Mouse (Mus musculus): ENCODE measurements around the gene Inhbe. TPM values are rescaled to one million over a fixed set of nuclear protein-coding genes. Genes with fewer than 3 reads are reported as not detected.
"Not testable (repeated sequence)": the region's sequence is repeated elsewhere in the genome, so short reads cannot be mapped to it uniquely, and the experiment has no call there.

The Inhbe gene
- polyA plus RNA-seq, 1 experiment from 2014 or later: 0.03 TPM

DNA sequence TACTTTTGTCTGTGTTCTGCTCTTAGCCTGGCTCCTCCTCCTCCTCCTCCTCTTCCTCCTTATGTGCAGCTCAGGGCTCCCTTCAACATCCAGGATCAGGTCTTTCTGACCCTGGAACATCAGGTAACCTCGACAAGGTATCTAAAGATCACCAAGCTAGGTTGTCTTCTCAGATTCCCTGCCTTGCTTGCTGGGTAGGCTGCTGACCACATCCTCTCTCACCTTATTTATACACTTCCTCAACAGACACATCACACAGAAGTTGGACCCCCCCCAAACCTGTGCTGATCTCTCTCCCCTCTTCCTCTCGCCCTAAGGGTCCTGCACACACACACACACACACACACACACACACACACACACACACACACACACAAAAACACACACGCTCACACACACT, 32.6 kb downstream of the Inhbe start, which contains the start of gene Arhgap9:
Arhgap9 (plus strand) TSS at position 344 of the 400 bp plus-strand sequence.
- 73% methylated on average over 3 of the region's 3 CpGs for WGBS
- peaks cover 52% of the 10 kb centered on the region for H3K27me3 ChIP-seq
- no peak within 1 kb of the TSS; the same call in 1 of the 2 replicates for H3K4me2 ChIP-seq

DNA sequence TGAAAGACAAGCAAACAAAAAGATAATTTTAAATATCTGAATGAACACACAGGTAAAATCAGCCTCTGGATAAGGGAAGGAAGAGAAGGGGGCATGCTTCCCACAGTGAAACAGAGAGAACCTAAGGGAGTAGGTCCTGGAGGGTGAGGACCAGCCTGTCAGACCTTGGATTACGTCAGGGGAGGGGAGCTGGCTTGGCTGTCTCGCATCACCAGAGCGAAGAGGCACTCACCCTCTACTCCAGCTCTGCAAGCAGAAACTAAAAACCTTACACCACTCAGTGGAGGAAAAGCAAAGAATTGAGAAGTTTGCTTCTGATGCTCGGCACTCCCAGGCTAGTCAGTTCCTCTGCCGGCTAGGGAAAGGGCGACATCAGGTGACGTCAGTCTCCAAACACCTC, 34.2 kb downstream of the Inhbe start:
- 66% methylated on average over 7 of the region's 7 CpGs for WGBS
- Histone ChIP-seq H3K9me3 (replicated peaks) (no peaks in the 10 kb centered on the region), H3K4me1 (replicated peaks) (no peaks in the 10 kb centered on the region), H3K9ac (no peak overlapping the region), H3K27me3 (peaks cover 35% of the 10 kb centered on the region), H3K4me3 (no peak overlapping the region), H3K27ac (no peak overlapping the region), H3K4me2 (no peak overlapping the region), H3K36me3 (no peaks in the 10 kb centered on the region)
- ATAC-seq (replicated peaks; ENCODE audit: insufficient number of reproducible peaks, insufficient read depth, low FRiP score, low read depth): no peak

More for the DNA sequence above, 32.6 kb downstream of the Inhbe start, which contains the start of gene Arhgap9:
- no peak within 1 kb of the TSS for H3K4me3 ChIP-seq
- no peak within 1 kb of the TSS for H3K27ac ChIP-seq
- H3K9ac ChIP-seq: no peak within 1 kb of the TSS
- ATAC-seq (replicated peaks; ENCODE audit: insufficient number of reproducible peaks, insufficient read depth, low FRiP score, low read depth): no peak
- no peaks in the 10 kb centered on the region for H3K9me3 ChIP-seq (replicated peaks)
- peaks cover 12% of the 10 kb centered on the region for H3K4me1 ChIP-seq (replicated peaks)
- no peaks in the 10 kb centered on the region for H3K36me3 ChIP-seq

DNA sequence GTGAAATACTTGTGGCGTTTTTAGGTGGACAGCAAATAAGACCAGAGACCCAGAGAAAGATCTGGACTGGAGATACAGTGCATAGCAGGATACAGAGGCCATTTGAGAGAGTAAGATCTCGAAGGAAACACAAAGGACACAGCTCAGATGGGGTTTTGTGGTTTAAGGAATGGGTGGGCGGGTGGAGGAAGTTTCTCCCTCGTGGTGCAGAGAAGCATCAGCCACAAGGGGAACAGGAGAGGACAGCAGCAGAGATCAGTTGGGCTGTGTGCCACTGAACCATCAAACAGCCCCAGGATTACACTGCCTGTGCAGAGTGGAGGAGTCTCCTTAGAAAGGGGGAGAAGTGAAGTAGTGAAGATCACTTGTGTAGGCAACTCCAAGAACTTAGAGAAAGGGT, 36.2 kb downstream of the Inhbe start:
- Histone ChIP-seq H3K4me1 (replicated peaks) (0 out of 2 replicates have a peak, but pooled peaks cover under 1% of the 10 kb centered on the region), H3K27me3 (peaks cover 17% of the 10 kb centered on the region), H3K4me3 (no peak overlapping the region), H3K36me3 (no peaks in the 10 kb centered on the region), H3K9ac (no peak overlapping the region), H3K4me2 (no peak overlapping the region), H3K27ac (no peak overlapping the region), H3K9me3 (replicated peaks) (no peaks in the 10 kb centered on the region)
- WGBS: 29% methylated on average over 4 of the region's 4 CpGs
- ATAC-seq (replicated peaks; ENCODE audit: insufficient number of reproducible peaks, insufficient read depth, low FRiP score, low read depth): no peak

DNA sequence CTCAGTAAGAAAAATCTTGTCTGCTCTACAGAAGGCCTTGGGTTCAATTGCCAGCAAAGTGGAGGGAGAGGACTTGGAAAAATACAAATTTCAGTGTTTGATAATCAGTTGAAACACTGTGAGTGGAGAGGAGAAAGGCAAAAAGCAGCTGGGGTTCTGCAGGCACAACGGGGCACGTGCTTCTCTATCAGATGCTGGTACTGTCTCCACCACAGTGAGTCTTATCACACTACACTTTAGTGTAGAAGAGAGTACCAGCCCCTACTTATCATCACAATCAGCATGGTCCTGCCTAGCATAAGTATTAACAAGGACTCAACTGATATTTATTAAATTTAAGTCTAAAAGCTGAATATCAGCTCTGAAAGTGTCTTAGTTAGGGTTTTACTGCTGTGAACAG, 36.9 kb downstream of the Inhbe start:
- no peak overlapping the region for H3K27ac ChIP-seq
- H3K4me3 ChIP-seq: no peak overlapping the region
- H3K9ac ChIP-seq: no peak overlapping the region
- 0 out of 2 replicates have a peak, but pooled peaks cover 10% of the 10 kb centered on the region for H3K27me3 ChIP-seq
- no peaks in the 10 kb centered on the region for H3K9me3 ChIP-seq (replicated peaks)
- no peak overlapping the region for H3K4me2 ChIP-seq
- H3K36me3 ChIP-seq: no peaks in the 10 kb centered on the region
- H3K4me1 ChIP-seq (replicated peaks): peaks cover 8% of the 10 kb centered on the region
- no peak for ATAC-seq (replicated peaks; ENCODE audit: insufficient number of reproducible peaks, insufficient read depth, low FRiP score, low read depth)
- WGBS: 53% methylated on average over 2 of the region's 2 CpGs

DNA sequence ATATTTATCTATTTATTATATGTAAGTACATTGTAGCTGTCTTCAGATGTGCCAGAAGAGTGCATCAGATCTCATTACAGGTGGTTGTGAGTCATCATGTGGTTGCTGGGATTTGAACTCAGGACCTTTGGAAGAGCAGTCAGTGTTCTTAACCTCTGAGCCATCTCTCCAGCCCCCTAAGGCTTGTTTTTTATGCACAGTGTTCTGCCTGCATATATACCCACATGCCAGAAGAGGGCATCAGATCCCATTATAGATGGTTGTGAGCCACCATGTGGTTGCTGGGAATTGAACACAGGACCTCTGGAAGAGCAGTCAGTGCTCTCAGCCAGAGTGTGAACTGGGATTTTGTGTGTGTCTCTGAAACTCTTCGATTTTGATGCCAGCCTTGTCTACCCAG, 39.3 kb downstream of the Inhbe start:
- H3K36me3 ChIP-seq: not testable (repeated sequence)

DNA sequence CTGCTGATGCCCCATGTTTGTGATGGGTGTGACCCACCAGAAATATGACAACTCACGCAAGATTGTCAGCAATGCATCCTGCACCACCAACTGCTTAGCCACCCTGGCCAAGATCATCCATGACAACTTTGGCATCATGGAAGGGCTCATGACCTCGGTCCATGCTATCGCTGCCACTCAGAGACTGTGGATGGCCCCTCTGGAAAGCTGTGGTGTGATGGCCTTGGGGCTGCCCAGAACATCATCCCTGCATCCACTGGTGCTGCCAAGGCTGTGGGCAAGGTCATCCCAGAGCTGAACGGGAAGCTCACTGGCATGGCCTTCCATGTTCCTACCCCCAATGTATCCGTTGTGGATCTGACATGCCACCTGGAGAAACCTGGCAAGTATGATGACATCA, 40.7 kb downstream of the Inhbe start:
- H3K4me2 ChIP-seq; H3K27ac ChIP-seq; H3K27me3 ChIP-seq; H3K9ac ChIP-seq; H3K4me3 ChIP-seq; H3K36me3 ChIP-seq; H3K9me3 ChIP-seq (replicated peaks); ATAC-seq (replicated peaks; ENCODE audit: insufficient number of reproducible peaks, insufficient read depth, low FRiP score, low read depth): not testable (repeated sequence)
- peaks cover 19% of the 10 kb centered on the region for H3K4me1 ChIP-seq (replicated peaks)
- WGBS: 88% methylated on average over 5 of the region's 5 CpGs

More for the DNA sequence above, 39.3 kb downstream of the Inhbe start:
- not testable (repeated sequence) for H3K9ac ChIP-seq; H3K27ac ChIP-seq; H3K9me3 ChIP-seq (replicated peaks); ATAC-seq (replicated peaks; ENCODE audit: insufficient number of reproducible peaks, insufficient read depth, low FRiP score, low read depth); H3K27me3 ChIP-seq; H3K4me3 ChIP-seq; H3K4me2 ChIP-seq
- 69% methylated on average over 1 of the region's 1 CpGs for WGBS
- peaks cover 19% of the 10 kb centered on the region for H3K4me1 ChIP-seq (replicated peaks)

DNA sequence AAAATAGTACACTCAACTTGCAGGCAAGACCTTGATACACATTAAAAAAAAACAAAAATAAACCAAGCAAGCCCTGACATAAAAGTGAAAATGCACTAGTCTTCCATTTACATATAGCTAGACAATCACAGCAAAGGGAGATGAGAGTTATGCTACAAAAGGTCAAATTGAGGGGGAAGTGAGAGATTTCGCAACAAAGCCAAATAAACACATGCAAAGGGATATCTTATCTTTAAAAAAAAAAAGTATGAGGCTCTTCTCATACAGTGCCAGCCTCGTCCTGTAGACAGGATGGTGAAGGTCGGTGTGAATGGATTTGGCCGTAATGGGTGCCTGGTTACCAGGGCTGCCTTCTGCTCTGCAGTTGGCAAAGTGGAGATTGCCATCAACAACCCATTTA, 41.4 kb downstream of the Inhbe start:
- Histone ChIP-seq H3K9ac (no peak overlapping the region), H3K9me3 (replicated peaks) (no peaks in the 10 kb centered on the region), H3K4me3 (no peak overlapping the region), H3K4me2 (peak overlapping the region; percentile 79; the same call in 1 of the 2 replicates), H3K27me3 (no peaks in the 10 kb centered on the region), H3K27ac (no peak overlapping the region), H3K4me1 (replicated peaks) (peaks cover 19% of the 10 kb centered on the region), H3K36me3 (peaks cover 14% of the 10 kb centered on the region)
- 58% methylated on average over 4 of the region's 4 CpGs for whole genome bisulfite sequencing
- no peak for ATAC-seq (replicated peaks; ENCODE audit: insufficient number of reproducible peaks, insufficient read depth, low FRiP score, low read depth)

DNA sequence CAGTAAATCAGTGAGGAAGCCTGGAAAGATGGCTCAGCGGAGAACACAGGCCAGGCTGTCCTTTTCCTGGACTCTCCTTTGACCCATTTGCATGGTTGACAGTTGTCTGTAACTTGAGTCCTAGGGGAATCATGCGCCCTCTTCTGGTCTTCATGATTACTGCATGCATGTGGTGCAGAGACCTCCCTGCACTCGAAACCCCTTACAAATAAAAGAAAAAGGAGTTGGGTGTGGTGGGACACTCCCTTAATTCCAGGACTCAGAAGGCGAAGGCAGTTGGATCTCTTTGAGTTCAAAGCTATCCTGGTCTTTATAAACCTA, 41.9 kb downstream of the Inhbe start:
- 1% methylated on average over 4 of the region's 4 CpGs for WGBS
- ATAC-seq (replicated peaks; ENCODE audit: insufficient number of reproducible peaks, insufficient read depth, low FRiP score, low read depth): peak; percentile 45

DNA sequence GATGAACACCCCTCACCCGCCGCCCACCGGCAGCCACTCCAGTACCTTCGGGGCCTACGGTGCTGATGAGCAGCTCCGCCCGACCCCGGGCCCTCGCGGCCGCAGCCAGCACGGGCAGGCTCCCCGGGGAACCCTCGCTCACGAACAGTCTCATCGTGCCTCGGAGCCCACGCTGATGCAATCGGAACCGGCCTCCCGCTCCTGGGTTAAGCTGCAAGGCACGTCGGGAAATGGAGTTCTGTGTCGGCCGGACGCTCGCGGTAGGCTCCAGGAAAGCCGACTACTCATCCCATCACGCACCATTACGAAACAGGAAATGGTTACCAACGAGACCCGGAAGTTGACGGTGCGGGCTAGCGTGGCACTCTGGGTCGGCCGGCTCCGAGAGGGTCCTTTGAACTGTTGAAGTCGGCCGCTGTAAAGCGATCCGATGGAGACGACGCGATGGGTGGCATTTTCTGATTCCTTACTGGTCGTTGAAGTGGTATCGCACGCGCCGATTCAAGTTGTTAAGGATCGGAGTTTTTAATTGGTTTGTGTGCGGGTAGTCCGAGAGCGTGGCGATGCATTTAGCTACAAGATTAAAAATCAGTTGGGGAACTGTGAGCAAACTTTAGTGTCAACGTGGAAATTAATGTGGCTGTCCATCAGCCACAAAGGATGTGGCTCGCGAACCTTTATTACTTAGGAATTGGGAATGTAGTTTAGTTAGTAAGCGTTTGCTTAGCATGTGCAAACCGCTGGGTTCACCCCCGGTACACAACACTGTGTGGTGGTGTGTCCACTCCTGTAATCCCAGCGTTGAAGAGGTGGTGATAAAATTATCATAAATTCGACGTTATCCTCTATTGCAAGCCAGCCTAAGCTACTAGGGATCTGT, 42.5 kb downstream of the Inhbe start, which contains the start of gene Mars:
Mars (minus strand) TSS at position 311 of the 880 bp plus-strand sequence.
- Histone ChIP-seq H3K27me3 (no peaks in the 10 kb centered on the region), H3K9ac (peak within 1 kb of the TSS; percentile 92), H3K4me1 (replicated peaks) (peaks cover 19% of the 10 kb centered on the region), H3K36me3 (peaks cover 25% of the 10 kb centered on the region), H3K4me2 (peak within 1 kb of the TSS; percentile 79), H3K27ac (peak within 1 kb of the TSS; percentile 82), H3K9me3 (replicated peaks) (no peaks in the 10 kb centered on the region), H3K4me3 (peak within 1 kb of the TSS; percentile 92)
- WGBS: under 1% methylated on average over 65 of the region's 65 CpGs
- peak; percentile 96 for ATAC-seq (replicated peaks; ENCODE audit: insufficient number of reproducible peaks, insufficient read depth, low FRiP score, low read depth)

More for the DNA sequence above, 41.9 kb downstream of the Inhbe start:
- H3K4me1 ChIP-seq (replicated peaks): peaks cover 19% of the 10 kb centered on the region
- peaks cover 19% of the 10 kb centered on the region for H3K36me3 ChIP-seq
- peak overlapping the region; percentile 92 for H3K9ac ChIP-seq
- peak overlapping the region; percentile 82 for H3K27ac ChIP-seq
- peak overlapping the region; percentile 79 for H3K4me2 ChIP-seq
- H3K4me3 ChIP-seq: peak overlapping the region; percentile 92
- H3K27me3 ChIP-seq: no peaks in the 10 kb centered on the region
- H3K9me3 ChIP-seq (replicated peaks): no peaks in the 10 kb centered on the region

DNA sequence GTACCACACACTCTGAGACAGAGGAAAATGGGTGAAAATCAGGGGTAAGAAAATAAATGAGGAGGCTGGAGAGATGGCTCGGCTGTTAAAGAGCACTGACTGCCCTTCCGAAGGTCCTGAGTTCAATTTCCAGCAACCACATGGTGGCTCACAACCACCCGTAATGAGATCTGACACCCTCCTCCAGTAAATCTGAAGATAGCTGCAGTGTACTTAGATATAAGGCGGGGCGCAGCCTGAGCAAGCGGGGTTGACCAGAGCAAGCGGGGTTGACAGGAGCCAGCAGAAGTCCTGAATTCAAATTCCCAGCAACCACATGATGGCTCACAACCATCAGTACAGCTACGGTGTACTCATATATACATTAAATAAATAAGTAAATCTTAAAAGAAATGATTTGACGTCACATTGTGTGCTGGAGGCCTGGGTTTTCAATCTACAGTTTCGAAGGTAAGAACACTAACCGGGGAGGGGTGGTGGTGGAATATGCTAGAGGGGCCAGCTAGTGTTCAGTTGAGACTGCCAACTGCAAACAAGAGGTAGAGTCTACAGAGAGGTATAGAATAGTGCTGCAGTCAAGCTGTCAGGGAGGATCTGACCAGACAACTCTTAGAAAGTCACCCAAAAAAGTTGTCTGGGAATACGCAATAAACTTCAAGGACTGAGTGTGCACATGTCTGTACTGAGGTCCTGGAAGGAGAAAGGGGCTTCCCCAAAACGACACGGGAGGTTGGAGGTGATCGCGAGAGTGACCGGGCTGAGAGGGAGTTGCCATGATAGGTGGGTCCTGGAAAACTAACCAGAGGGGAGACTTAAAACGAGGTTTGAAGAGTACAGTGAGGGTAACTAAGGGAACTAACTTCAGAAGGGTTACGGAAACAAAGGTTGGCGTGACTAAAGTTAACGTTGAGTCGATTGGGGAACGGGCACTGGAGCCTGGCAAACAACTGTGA, 43.4 kb downstream of the Inhbe start:
- Histone ChIP-seq H3K4me2 (peak overlapping the region; percentile 79), H3K36me3 (peaks cover 34% of the 10 kb centered on the region), H3K27ac (peak overlapping the region; percentile 82), H3K4me1 (replicated peaks) (peaks cover 19% of the 10 kb centered on the region), H3K4me3 (peak overlapping the region; percentile 92), H3K27me3 (no peaks in the 10 kb centered on the region), H3K9ac (peak overlapping the region; percentile 92), H3K9me3 (replicated peaks) (no peaks in the 10 kb centered on the region)
- WGBS: 32% methylated on average over 23 of the region's 23 CpGs
- no peak for ATAC-seq (replicated peaks; ENCODE audit: insufficient number of reproducible peaks, insufficient read depth, low FRiP score, low read depth)

DNA sequence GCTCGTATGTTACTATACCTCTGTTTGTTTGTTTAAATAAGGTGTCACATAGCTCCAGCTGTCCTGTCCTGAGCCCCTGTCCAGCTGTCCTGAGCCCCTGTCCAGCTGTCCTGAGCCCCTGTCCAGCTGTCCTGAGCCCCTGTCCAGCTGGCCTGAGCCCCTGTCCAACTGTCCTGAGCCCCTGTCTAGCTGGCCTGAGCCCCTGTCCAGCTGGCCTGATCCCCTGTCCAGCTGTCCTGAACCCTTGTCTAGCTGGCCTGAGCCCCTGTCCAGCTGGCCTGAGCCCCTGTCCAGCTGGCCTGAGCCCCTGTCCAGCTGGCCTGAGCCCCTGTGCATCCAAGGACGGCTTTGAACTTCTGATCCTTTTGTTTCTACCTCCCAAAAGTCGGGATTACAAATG, 45.0 kb downstream of the Inhbe start:
- Histone ChIP-seq H3K36me3 (peaks cover 50% of the 10 kb centered on the region), H3K4me1 (replicated peaks) (peaks cover 19% of the 10 kb centered on the region)
- H3K27me3 ChIP-seq; H3K9me3 ChIP-seq (replicated peaks); H3K27ac ChIP-seq; H3K9ac ChIP-seq; ATAC-seq (replicated peaks; ENCODE audit: insufficient number of reproducible peaks, insufficient read depth, low FRiP score, low read depth); H3K4me2 ChIP-seq; H3K4me3 ChIP-seq: not testable (repeated sequence)
- 85% methylated on average over 3 of the region's 3 CpGs for WGBS

Measured in heart, embryonic 15.5 days (tissue).